Mouse (Mus musculus) ES-E14 (cell line): Measurements from ENCODE around the gene Dock10.

Experiments
- CHD2 ChIP-seq: IDR thresholded peaks from 2 replicates; pipeline ENCODE4 v1.6.1; 2014; ENCODE audit warnings: mild to moderate bottlenecking, low read depth, low read length, inconsistent platforms
- HCFC1 ChIP-seq: IDR thresholded peaks from 2 replicates; pipeline ENCODE4 v1.6.1; 2012; ENCODE audit warnings: low read length, inconsistent platforms, borderline replicate concordance; ENCODE audit not compliant: insufficient read depth

- TF ChIP-seq CHD2 (no peak), HCFC1 (no peak)
Observed at GRCm38 (mm10) chr1:80613395-80614011, 144.8 kb downstream of the Dock10 start.
